Mouse (Mus musculus): ENCODE measurements around the gene Opalin.

DNA sequence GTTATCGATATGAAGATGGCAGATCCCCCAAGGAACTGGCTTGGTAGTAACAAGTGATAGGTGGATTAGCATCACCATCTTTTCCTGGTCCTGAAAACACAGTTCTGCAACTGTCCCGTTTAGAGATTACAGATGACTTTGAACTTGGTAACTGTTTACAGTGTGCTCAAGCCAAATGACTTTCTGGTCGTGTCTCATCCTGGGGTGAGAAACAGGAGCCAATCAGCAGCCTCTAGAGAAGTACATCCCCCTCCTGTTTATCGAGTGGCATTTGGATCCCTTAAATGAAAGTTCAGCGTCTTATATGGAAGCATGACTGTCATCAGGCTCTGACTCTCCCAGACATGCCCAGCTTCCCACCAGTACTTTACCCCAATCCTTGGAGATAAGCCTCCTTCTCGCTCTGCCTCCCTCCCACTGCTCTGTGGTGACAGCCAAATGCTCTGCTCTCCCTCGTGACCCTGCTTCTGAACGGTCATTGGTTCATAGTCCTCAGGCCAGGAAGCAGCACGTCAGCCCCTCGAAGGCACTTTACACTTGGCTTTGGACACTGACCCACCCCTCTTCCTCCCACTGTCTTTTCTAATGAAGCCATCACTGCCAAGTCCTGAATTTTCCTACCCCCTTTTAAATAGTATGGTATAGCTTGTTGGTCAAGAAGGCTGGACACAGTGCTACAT is 31.7 kb downstream of the Opalin start:
- TF ChIP-seq CTCF (IDR thresholded peaks at IDR 0.05; ENCODE audit: low read depth) (no peak), EP300 (IDR thresholded peaks at IDR 0.05; ENCODE audit: low read depth) (no peak)
